Mouse (Mus musculus) skeletal muscle tissue, adult 2 months (tissue): ENCODE data around the gene Cnst.

ENCODE experiments used
- DNase-seq: peaks from one replicate; pipeline ENCODE4 v3.0.0-alpha.2; 2012; ENCODE audit warnings: low read depth, low spot score

Gene Cnst

GRCm38 (mm10) chr1:179545768-179546550 lies at the start of gene Cnst, which contains the start of gene Tfb2m:
TSS of gene Cnst (plus strand) at chr1:179546370.
TSS of gene Tfb2m (minus strand) at chr1:179546267.
- DNase-seq: peak; percentile 97

GRCm38 (mm10) chr1:179499257-179499656 lies 46.9 kb upstream of the Cnst start:
- no peak for DNase-seq

GRCm38 (mm10) chr1:179502565-179502964 lies 43.6 kb upstream of the Cnst start:
- no peak for DNase-seq

GRCm38 (mm10) chr1:179506530-179507315 lies 39.4 kb upstream of the Cnst start:
- no peak for DNase-seq

- no peak for DNase-seq
Measured at GRCm38 (mm10) chr1:179510546-179511340, 35.4 kb upstream of the Cnst start.

- no peak for DNase-seq
Measured at GRCm38 (mm10) chr1:179511895-179512294, 34.3 kb upstream of the Cnst start.

- DNase-seq: no peak
Measured at GRCm38 (mm10) chr1:179516941-179517712, 29.0 kb upstream of the Cnst start.

- peak; percentile 82 for DNase-seq
Measured at GRCm38 (mm10) chr1:179517713-179518465, 28.3 kb upstream of the Cnst start, which contains the start of gene Smyd3. TSS of gene Smyd3 (minus strand) at chr1:179518041.

- no peak for DNase-seq
Measured at GRCm38 (mm10) chr1:179519901-179520300, 26.3 kb upstream of the Cnst start.

GRCm38 (mm10) chr1:179539054-179539453 lies 7.1 kb upstream of the Cnst start:
- DNase-seq: no peak

- no peak for DNase-seq
Measured at GRCm38 (mm10) chr1:179539887-179540286, 6.3 kb upstream of the Cnst start.

- no peak for DNase-seq
Measured at GRCm38 (mm10) chr1:179541502-179541901, 4.7 kb upstream of the Cnst start.

- DNase-seq: no peak
Measured at GRCm38 (mm10) chr1:179546551-179546917, 364 bp downstream of the Cnst start.

GRCm38 (mm10) chr1:179547176-179547575 lies 1.0 kb downstream of the Cnst start:
- DNase-seq: no peak

GRCm38 (mm10) chr1:179548220-179548619 lies 2.0 kb downstream of the Cnst start:
- DNase-seq: no peak

GRCm38 (mm10) chr1:179548996-179549752 lies 3.0 kb downstream of the Cnst start:
- no peak for DNase-seq

- DNase-seq: no peak
Measured at GRCm38 (mm10) chr1:179551336-179551735, 5.2 kb downstream of the Cnst start.

GRCm38 (mm10) chr1:179551921-179552320 lies 5.8 kb downstream of the Cnst start:
- no peak for DNase-seq

GRCm38 (mm10) chr1:179552751-179553150 lies 6.6 kb downstream of the Cnst start:
- peak; percentile 68 for DNase-seq
